Mouse (Mus musculus): ENCODE measurements around the gene Lta. TPM values are rescaled to one million over a fixed set of nuclear protein-coding genes. Genes with fewer than 3 reads are reported as not detected.
A peak's percentile ranks its signal among the peaks of the same experiment; 100 is the strongest.

Gene Lta
- polyA plus RNA-seq, 1 experiment from 2014 or later: not detected

DNA sequence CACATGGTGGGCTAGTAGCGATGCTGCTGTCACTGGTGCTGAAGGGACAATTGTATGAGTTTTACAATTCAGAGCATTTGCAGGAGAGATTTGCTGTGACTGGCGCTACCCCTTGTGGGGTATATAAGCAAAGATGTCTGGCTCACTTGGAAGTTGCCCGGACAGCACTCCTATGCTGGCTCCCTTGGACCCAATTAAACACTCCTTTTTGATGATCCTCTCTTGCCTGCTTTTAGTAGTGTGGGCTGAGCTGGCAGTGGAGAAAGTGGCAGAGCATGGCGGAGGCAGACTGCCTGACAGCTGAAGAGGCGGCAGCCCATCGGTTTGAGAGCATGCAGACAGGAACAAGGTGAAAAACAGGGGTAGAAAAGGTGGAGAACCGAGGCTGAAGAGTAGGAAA is 37.4 kb downstream of the Lta start:
- no peaks in the 10 kb centered on the region for H3K27me3 ChIP-seq
- peaks cover 22% of the 10 kb centered on the region for H3K4me1 ChIP-seq
- no peak overlapping the region for H3K4me2 ChIP-seq
- no peak overlapping the region for H3K27ac ChIP-seq
- no peaks in the 10 kb centered on the region for H3K9me3 ChIP-seq (replicated peaks)
- H3K36me3 ChIP-seq (ENCODE audit: poor library complexity, severe bottlenecking): no peaks in the 10 kb centered on the region
- ATAC-seq: no peak
- 87% methylated on average over 7 of the region's 7 CpGs for WGBS
- H3K9ac ChIP-seq: no peak overlapping the region
- H3K4me3 ChIP-seq: no peak overlapping the region

DNA sequence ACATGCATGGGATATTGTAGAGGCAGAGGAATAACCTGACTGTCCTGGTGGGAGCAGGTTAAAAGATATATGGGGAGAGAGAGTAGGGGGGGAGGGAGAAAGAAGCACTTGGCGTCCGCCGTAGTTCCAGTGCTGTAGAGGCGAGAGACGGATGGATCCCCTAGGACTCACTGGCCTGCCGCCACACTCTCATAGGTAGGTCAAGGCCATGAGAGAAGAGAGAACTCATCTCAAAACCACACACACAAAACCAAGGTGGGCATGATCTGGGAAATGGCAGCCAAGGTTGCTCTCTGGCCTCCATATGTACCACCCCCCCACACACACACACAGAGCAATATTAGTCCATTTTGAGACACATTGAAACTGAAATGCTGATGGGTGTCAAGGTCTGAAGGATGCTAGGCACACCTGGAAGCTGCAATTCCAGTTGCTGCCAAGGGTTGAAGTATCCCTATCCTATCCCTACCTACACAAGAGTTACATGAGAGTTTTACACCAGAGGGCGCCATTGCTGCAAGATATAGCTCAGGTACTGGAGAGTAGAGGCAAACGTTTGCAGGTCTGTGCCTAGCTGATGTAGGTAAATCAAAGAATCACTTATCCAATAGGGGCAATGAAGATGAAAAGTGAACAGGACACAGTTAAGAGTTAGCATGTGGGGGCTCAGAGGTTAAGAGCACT is 38.7 kb downstream of the Lta start:
- H3K27me3 ChIP-seq: no peaks in the 10 kb centered on the region
- peak overlapping the region; percentile 97 for H3K27ac ChIP-seq
- H3K36me3 ChIP-seq (ENCODE audit: poor library complexity, severe bottlenecking): peaks cover 12% of the 10 kb centered on the region
- peak overlapping the region; percentile 69 for H3K9ac ChIP-seq
- H3K4me2 ChIP-seq: peak overlapping the region; percentile 99
- peak overlapping the region; percentile 100 for H3K4me3 ChIP-seq
- 70% methylated on average over 8 of the region's 8 CpGs for WGBS
- H3K9me3 ChIP-seq (replicated peaks): no peaks in the 10 kb centered on the region
- peaks cover 35% of the 10 kb centered on the region for H3K4me1 ChIP-seq
- no peak for ATAC-seq

DNA sequence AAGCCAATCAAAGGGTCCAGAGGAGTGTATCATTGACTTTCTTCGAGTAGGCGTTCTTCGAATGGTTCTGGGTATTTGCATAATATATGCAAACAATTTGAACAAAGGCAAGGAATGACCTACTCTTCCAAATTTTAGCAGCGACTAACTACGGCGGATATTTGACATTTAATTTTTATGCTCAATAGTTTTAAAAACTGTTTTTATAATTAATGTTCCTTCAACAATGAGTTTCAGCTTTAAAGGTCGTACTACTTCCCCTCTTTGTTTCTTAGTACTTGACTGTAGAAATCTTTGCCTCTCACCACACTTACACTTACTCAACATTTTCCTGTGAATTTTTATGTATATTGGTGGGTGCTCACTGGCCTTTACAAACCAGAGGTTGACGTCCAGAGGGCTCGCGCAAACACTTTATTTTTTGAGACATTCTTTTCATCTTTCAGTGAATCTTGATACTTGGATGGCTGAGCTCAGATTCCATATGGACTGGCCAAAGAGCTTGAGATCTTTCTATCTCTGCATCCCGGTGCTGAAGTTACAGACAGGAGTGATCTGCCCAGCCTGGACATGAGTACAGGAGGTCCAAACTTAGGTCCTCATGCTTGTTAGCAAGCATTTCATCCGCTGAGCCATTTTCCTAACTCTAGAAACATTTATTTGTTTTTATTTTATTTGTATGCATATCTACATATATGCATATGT is 39.5 kb downstream of the Lta start:
- Histone ChIP-seq H3K27me3 (no peaks in the 10 kb centered on the region), H3K9ac (peak overlapping the region; percentile 69), H3K4me2 (peak overlapping the region; percentile 99), H3K9me3 (replicated peaks) (no peaks in the 10 kb centered on the region), H3K4me1 (peaks cover 36% of the 10 kb centered on the region), H3K27ac (peak overlapping the region; percentile 97), H3K36me3 (ENCODE audit: poor library complexity, severe bottlenecking) (peaks cover 21% of the 10 kb centered on the region), H3K4me3 (peak overlapping the region; percentile 100)
- WGBS: 20% methylated on average over 12 of the region's 12 CpGs
- peak; percentile 89 for ATAC-seq

DNA sequence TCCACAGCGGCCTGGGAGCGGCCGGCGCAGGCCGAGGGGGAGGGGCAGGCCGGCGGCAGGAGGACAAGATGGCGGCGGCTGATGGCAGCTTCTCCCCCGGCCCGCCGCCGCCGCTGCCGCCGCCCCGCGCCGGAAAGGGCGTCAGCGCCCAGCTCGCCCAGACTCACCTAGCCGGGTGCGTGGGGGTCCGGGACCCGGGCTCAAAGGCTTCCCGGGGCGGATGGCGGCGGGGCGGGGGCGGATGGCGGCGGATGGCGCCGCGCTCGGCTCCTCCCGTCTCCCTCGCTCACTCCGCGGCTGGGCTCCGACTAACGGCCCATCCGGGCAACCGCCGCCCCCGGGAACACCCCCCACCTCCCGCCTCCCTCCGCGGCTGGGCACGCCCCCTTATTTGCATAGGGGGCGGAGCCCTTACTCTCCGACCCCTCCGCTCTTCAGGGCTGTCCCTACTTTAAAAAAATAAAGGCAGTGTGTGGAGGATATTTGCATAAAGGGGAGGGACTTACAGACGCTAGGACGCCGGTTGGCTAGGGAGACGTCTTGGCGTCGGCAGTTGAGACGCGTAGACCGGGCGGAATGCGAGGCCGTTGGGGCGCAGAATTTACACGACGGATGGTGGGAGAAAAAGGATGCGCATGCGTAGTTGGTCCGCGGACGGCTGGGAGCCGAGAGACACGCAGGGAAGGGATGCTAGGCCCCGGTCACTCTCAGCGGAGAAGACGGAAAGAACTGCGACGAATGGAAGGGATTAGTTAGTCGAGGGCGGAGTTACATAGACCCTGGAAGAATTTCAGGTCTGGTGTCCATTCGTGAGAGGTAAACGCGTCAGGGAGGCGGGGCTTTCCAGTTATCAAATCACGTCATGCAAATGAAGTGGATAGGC is 40.3 kb downstream of the Lta start, which contains the start of gene Prrc2a:
Gene Prrc2a, minus strand, starts transcription at position 330 of the 883 bp plus-strand sequence.
- H3K9ac ChIP-seq: peak within 1 kb of the TSS; percentile 100
- peak within 1 kb of the TSS; percentile 100 for H3K4me3 ChIP-seq
- H3K27me3 ChIP-seq: no peaks in the 10 kb centered on the region
- peak; percentile 94 for ATAC-seq
- H3K9me3 ChIP-seq (replicated peaks): no peaks in the 10 kb centered on the region
- H3K27ac ChIP-seq: peak within 1 kb of the TSS; percentile 97
- H3K4me2 ChIP-seq: peak within 1 kb of the TSS; percentile 99
- H3K36me3 ChIP-seq (ENCODE audit: poor library complexity, severe bottlenecking): peaks cover 29% of the 10 kb centered on the region
- H3K4me1 ChIP-seq: peaks cover 36% of the 10 kb centered on the region
- under 1% methylated on average over 47 of the region's 89 CpGs for WGBS

DNA sequence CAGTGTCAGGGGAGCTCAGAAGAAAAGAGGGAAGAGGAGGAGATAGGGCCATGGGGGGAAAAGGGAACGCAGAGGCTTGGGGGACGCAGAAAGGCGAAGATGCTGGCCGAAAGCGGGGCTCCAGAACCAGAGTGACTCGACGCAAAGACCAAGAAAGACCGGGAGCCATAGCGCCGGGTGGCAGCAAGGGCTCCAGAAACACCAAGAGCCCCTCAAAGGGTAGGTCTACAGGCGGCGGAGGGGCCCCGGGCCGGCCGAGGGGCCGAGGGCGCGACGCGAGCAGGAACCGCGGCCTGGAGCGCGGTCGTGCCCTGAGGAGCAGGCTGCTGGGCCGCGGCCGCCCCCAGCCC is 41.0 kb downstream of the Lta start:
- Histone ChIP-seq H3K4me3 (peak overlapping the region; percentile 100), H3K4me2 (peak overlapping the region; percentile 99), H3K27me3 (no peaks in the 10 kb centered on the region), H3K4me1 (peaks cover 36% of the 10 kb centered on the region), H3K27ac (peak overlapping the region; percentile 97), H3K9ac (peak overlapping the region; percentile 100), H3K9me3 (replicated peaks) (no peaks in the 10 kb centered on the region), H3K36me3 (ENCODE audit: poor library complexity, severe bottlenecking) (peaks cover 35% of the 10 kb centered on the region)
- 0% methylated on average over 27 of the region's 28 CpGs for WGBS
- ATAC-seq: no peak

DNA sequence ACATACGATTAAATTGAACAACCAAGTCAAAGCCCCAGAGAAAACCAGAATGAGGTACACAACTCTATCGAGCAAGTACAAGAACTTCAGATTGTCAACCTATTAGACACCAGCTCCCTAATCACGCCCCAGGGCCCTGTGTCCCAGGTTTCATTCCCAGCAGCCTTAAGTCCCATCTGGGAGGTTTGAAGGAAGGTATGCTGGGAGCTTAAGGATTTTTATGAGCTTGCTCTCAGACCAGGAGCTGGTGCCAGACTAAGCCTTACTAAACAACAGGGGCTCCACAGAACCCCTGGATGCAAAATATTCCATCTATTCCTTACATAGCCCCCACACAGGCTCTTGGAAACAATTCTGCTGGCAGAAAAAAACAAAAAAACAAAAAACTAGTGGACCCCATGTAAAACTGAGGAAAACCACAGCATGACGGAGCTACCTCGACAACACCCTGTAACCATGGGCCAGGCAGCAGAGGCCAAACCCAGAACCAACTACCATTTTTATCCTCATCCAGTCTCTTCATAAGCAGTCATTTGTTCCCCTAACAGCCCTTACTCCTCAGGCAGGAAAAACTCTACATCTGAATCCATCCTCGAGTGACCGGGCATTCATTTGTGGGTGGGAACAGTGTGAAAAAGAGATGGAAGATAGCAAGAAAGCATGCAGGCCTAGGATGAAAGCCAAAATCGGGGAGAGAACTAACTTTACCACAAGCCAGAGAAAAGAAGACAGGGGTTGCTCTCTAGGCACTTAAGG is 41.6 kb downstream of the Lta start:
- ATAC-seq: no peak
- peaks cover 42% of the 10 kb centered on the region for H3K36me3 ChIP-seq (ENCODE audit: poor library complexity, severe bottlenecking)
- H3K27ac ChIP-seq: peak overlapping the region; percentile 97
- H3K4me1 ChIP-seq: peaks cover 36% of the 10 kb centered on the region
- peak overlapping the region; percentile 100 for H3K9ac ChIP-seq
- H3K27me3 ChIP-seq: no peaks in the 10 kb centered on the region
- peak overlapping the region; percentile 100 for H3K4me3 ChIP-seq
- H3K9me3 ChIP-seq (replicated peaks): no peaks in the 10 kb centered on the region
- 16% methylated on average over 8 of the region's 8 CpGs for WGBS
- H3K4me2 ChIP-seq: peak overlapping the region; percentile 99

DNA sequence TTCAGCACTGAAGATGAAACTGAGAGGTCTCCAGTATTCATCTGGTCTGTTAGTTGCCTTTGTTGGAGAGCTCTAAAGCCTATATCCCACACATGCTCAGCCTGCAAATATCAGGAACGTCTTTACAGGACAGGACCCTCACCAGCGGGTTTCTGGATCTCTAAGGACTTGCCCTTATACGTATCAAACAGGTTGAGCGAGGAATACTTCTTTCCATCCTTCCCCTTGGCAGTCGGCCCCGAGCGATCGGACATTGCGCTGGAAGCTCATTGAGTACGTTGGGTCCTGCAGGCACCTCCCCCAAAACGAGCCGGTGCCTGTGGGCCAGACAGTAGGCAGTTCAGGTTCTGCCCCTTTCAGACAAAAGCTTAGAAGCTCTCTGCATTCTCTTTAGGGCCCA is 42.4 kb downstream of the Lta start:
- ATAC-seq: no peak
- Histone ChIP-seq H3K27me3 (no peaks in the 10 kb centered on the region), H3K4me3 (peak overlapping the region; percentile 100), H3K4me2 (peak overlapping the region; percentile 99), H3K36me3 (ENCODE audit: poor library complexity, severe bottlenecking) (peaks cover 50% of the 10 kb centered on the region), H3K27ac (peak overlapping the region; percentile 97; the same call in 1 of the 2 replicates), H3K9me3 (replicated peaks) (no peaks in the 10 kb centered on the region), H3K4me1 (peaks cover 36% of the 10 kb centered on the region), H3K9ac (peak overlapping the region; percentile 100)
- WGBS: 43% methylated on average over 12 of the region's 12 CpGs

DNA sequence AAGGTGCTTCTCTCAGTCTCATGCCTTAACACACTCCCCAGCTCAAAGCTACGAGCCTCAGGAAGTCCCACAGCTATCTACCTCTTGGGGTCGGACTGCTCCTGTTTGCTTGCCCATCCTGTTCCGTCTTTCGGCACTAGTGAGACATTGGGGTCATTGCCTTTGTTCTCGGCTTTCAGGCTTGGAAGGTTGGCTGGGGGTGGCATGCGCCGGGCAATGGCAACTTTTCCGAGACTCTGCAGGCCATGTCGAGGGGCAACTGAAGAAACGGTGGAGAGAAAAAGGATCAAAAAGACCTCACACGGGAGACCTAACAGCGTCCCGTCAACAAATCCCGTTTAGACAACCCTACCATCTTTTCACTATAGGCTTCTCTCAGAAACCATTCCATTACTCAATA is 43.0 kb downstream of the Lta start:
- Histone ChIP-seq H3K27me3 (no peaks in the 10 kb centered on the region), H3K4me3 (peak overlapping the region; percentile 100), H3K4me2 (peak overlapping the region; percentile 99), H3K9me3 (replicated peaks) (no peaks in the 10 kb centered on the region), H3K36me3 (ENCODE audit: poor library complexity, severe bottlenecking) (peaks cover 56% of the 10 kb centered on the region), H3K27ac (no peak overlapping the region), H3K9ac (peak overlapping the region; percentile 100), H3K4me1 (peaks cover 36% of the 10 kb centered on the region)
- 79% methylated on average over 14 of the region's 14 CpGs for WGBS
- ATAC-seq: no peak

DNA sequence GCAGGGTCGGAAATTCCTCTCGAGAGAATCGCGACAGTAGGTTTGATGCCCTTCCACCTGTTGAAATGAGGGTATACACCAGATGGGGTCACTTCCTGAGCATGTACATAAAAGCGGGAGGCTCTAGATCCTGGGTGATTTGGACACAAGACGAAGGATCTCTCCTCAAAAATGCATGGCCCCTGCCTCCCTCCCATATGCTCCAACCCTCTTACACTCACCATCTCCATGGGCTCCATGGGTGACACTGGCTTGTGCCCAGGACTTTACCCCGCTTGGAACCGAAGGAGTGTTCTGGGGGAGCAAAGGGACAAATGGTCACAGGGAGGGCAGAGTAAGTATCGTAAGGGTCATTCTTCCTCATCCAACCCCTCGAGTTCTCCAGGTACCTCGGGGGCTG is 43.7 kb downstream of the Lta start:
- no peak for ATAC-seq
- peaks cover 33% of the 10 kb centered on the region for H3K4me1 ChIP-seq
- H3K36me3 ChIP-seq (ENCODE audit: poor library complexity, severe bottlenecking): peaks cover 63% of the 10 kb centered on the region
- H3K9ac ChIP-seq: no peak overlapping the region
- H3K27me3 ChIP-seq: no peaks in the 10 kb centered on the region
- H3K27ac ChIP-seq: no peak overlapping the region
- H3K4me3 ChIP-seq: no peak overlapping the region; the same call in 1 of the 2 replicates
- H3K9me3 ChIP-seq (replicated peaks): no peaks in the 10 kb centered on the region
- H3K4me2 ChIP-seq: peak overlapping the region; percentile 99
- WGBS: 90% methylated on average over 11 of the region's 11 CpGs

DNA sequence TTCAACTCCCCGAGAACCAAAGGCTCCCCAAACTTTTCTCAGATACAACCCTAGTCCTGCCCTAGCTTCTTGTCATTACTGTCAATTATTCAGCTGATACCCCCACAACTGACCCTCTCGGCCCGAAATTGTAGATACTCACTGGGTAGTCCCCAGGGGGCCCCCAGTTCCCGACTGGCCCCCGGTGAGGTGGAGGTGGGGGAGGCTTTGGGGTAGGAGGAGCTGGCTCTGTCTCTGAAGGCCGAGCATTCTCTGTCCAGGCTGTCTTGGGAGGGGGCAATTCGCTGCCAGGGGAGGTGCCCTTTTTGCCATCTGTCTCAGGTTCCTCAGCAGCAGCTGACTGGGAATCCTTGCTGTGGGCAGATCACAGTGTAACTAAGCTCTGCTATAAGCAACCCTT is 45.5 kb downstream of the Lta start:
- H3K4me2 ChIP-seq: no peak overlapping the region
- H3K27me3 ChIP-seq: no peaks in the 10 kb centered on the region
- peaks cover 81% of the 10 kb centered on the region for H3K36me3 ChIP-seq (ENCODE audit: poor library complexity, severe bottlenecking)
- H3K9ac ChIP-seq: no peak overlapping the region
- peaks cover 25% of the 10 kb centered on the region for H3K4me1 ChIP-seq
- no peaks in the 10 kb centered on the region for H3K9me3 ChIP-seq (replicated peaks)
- no peak overlapping the region for H3K4me3 ChIP-seq
- 88% methylated on average over 7 of the region's 7 CpGs for WGBS
- no peak for ATAC-seq
- H3K27ac ChIP-seq: no peak overlapping the region

DNA sequence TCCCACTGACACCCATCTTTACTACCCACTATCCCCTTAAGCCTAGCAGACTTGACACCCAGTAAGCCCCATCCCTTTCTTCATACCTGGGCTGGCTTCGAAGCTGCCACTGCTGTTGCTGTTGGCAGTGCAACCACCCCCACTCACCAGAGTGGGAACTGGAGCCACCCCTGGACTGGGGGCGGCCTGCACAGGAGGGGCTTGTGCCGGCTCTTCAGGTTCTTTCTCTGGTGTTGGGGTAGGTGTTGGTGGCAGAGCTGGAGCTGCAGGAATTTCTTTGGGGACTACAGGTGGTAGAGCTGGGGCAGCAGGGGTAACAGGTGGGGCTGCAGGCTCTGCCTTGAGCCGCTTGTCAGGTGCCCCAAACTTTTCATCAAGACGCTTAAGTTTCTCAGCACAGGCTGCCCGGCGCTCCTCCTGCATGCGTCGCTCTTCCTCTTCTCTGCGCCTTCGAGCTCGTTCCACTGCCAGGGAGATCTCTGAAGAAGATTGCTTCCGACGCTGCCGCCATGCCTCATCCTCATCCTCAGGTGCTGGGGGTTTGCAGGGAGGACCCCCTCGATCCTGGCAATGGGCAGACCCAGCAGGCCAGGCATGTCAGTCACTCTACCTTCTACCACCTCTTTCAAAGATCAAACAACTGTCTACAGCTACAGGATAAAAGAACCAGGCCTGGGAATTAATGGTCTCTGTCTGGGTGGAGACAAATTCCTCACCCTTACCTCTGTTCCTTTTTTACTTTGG is 46.1 kb downstream of the Lta start:
- 97% methylated on average over 16 of the region's 16 CpGs for WGBS
- no peaks in the 10 kb centered on the region for H3K27me3 ChIP-seq
- H3K9ac ChIP-seq: no peak overlapping the region

More for the DNA sequence above, 46.1 kb downstream of the Lta start:
- peaks cover 87% of the 10 kb centered on the region for H3K36me3 ChIP-seq (ENCODE audit: poor library complexity, severe bottlenecking)
- peaks cover 25% of the 10 kb centered on the region for H3K4me1 ChIP-seq
- no peak overlapping the region for H3K27ac ChIP-seq
- no peak for ATAC-seq
- no peak overlapping the region for H3K4me2 ChIP-seq
- H3K4me3 ChIP-seq: no peak overlapping the region
- H3K9me3 ChIP-seq (replicated peaks): no peaks in the 10 kb centered on the region

Measured in forebrain, embryonic 13.5 days (tissue).